Comparison of ENCODE assay signal across 8 mouse cellular contexts in genomic region chr7:135641698-135642507, GRCm38 (mm10).
A peak's percentile ranks its signal among the peaks of the same experiment; 100 is the strongest.
DNase-seq lines count a peak whose midpoint lies in the region; ATAC-seq and TF ChIP-seq lines count a peak whose summit lies in the region.

No protein-coding gene starts in this region.

- no peak overlapping the region for H3K9ac ChIP-seq in hindbrain, postnatal 0 days (replicated peaks; ENCODE audit: low read length)

- H3K4me2 ChIP-seq in hindbrain, postnatal 0 days (ENCODE audit: low read depth, low read length): peak overlapping the region; percentile 34; the same call in 1 of the 2 replicates

- no peaks in the 10 kb centered on the region for H3K36me3 ChIP-seq in hindbrain, postnatal 0 days (ENCODE audit: insufficient read depth, low read length)
- no peaks in the 10 kb centered on the region for H3K36me3 ChIP-seq in limb, embryonic 10.5 days

- 61% methylated on average over 14 of the region's 14 CpGs for WGBS in lung, adult 2 months
- WGBS in hindbrain, postnatal 0 days: 35% methylated on average over 14 of the region's 14 CpGs
- WGBS in limb, embryonic 10.5 days: 70% methylated on average over 14 of the region's 14 CpGs

- peak overlapping the region; percentile 32; the same call in 1 of the 2 replicates for H3K27ac ChIP-seq in hindbrain, postnatal 0 days
- no peak overlapping the region for H3K27ac ChIP-seq in limb, embryonic 10.5 days

- H3K9me3 ChIP-seq in hindbrain, postnatal 0 days (ENCODE audit: low read length): no peaks in the 10 kb centered on the region
- no peaks in the 10 kb centered on the region for H3K9me3 ChIP-seq in limb, embryonic 10.5 days (replicated peaks)

- no peaks in the 10 kb centered on the region for H3K27me3 ChIP-seq in hindbrain, postnatal 0 days (ENCODE audit: insufficient read depth, low read length)
- no peaks in the 10 kb centered on the region for H3K27me3 ChIP-seq in limb, embryonic 10.5 days (ENCODE audit: low read depth, poor library complexity, severe bottlenecking)

- no peak for TF ChIP-seq POLR2A in lung, adult 2 months (IDR thresholded peaks at IDR 0.05; ENCODE audit: borderline replicate concordance, extremely low read depth, low read depth, low read length)

- no peak overlapping the region for H3K4me3 ChIP-seq in lung, adult 2 months (replicated peaks; ENCODE audit: extremely low read depth, low read depth, low read length)
- no peak overlapping the region for H3K4me3 ChIP-seq in hindbrain, postnatal 0 days (ENCODE audit: low read length)
- no peak overlapping the region for H3K4me3 ChIP-seq in limb, embryonic 10.5 days

- DNase-seq in lung, adult 2 months: no peak
- no peak for DNase-seq in lung, adult 18-20 months
- DNase-seq in embryo, embryonic 9.5 days (ENCODE audit: extremely low spot score): peak; percentile 20
- DNase-seq in hindbrain, postnatal 0 days (ENCODE audit: low spot score): peak; percentile 86
- peak; percentile 37 for DNase-seq in limb, embryonic 10.5 days (ENCODE audit: low spot score)
- DNase-seq in retina, postnatal 1 day: peak; percentile 75
- DNase-seq in urinary bladder, postnatal 10 days (ENCODE audit: low spot score): no peak

- no peaks in the 10 kb centered on the region for H3K4me1 ChIP-seq in lung, adult 2 months (ENCODE audit: control insufficient read depth, insufficient read depth, low read length)
- no peaks in the 10 kb centered on the region; the same call in 1 of the 2 replicates for H3K4me1 ChIP-seq in hindbrain, postnatal 0 days (ENCODE audit: insufficient read depth, low read length)
- H3K4me1 ChIP-seq in limb, embryonic 10.5 days: no peaks in the 10 kb centered on the region

- peak; percentile 78 for ATAC-seq in activated CD4-positive, CD25-positive, alpha-beta regulatory T cell, adult 4 months
- ATAC-seq in hindbrain, postnatal 0 days: peak; percentile 73

- TF ChIP-seq CTCF in lung, adult 2 months (IDR thresholded peaks at IDR 0.05; ENCODE audit: insufficient read depth, low read length): peak; percentile 27; the same call in 1 of the 2 replicates
- peak; percentile 85 for TF ChIP-seq CTCF in hindbrain, postnatal 0 days (IDR thresholded peaks at IDR 0.05; ENCODE audit: low read depth)

Comparison
In these comparisons a context has a peak if more than half of its experiments do, and no peak if none do; other contexts are left out.
1. DNase-seq: peak in embryo, embryonic 9.5 days (single experiment), hindbrain, postnatal 0 days (single experiment), limb, embryonic 10.5 days (single experiment) and retina, postnatal 1 day (single experiment); none in lung, adult 2 months (single experiment), lung, adult 18-20 months (0 of 2) and urinary bladder, postnatal 10 days (single experiment).